Mouse (Mus musculus) urinary bladder, postnatal 0 days (tissue): ENCODE results near the gene Gm49320. TPM values are rescaled to one million over a fixed set of nuclear protein-coding genes. Genes with fewer than 3 reads are reported as not detected.

ENCODE experiments used
- polyA plus RNA-seq: library from polyadenylated mRNA; unstranded; fragments of >200 nt; fragmentation: Nextera tagmentation; extraction: Ambion mirVana; gene quantifications from 2 replicates; pipeline ENCODE4 v1.2.1, GENCODE M21; 2015

Gene Gm49320
- polyA plus RNA-seq: 0.60 and 0.77 TPM in 2 replicates

DNA sequence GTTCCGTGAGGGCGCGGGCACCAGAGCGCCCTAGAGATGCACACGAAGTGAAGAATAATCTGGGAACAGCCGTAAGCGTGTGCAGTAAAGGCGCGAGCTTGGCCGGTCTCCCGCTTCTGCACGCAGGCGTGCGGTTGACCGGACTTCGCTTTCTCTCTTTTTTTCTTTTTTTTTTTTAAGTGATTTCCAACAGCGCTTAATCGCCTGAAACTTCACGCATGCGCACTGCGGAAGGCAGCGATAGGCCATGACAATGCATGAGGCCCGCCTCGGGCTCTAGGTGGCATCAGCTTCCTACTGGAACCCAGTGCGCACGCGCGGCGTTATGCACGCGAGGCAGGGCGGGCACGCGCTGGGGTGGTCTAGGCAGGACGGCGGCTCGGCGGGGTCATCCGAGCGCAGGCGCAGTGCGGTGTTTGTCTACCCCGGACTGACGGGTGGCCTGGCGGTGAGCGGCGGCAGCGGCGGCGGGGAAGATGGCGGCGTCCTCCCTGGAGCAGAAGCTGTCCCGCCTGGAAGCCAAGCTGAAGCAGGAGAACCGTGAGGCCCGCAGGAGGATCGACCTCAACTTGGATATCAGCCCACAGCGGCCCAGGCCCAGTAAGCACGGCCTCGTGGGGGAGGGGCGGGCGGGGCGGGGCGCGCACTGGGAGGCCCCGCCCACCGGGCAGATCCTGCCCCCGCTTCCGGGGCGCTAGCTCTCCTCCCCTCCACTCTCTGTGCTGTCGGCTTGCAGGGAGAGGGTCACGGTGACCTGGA, at the start of gene Gm49320, which contains the start of gene Map2k7:
TSS of gene Gm49320 (plus strand) at position 432 of the 759 bp plus-strand sequence.
TSS of gene Map2k7 (plus strand) at position 307 of the 759 bp plus-strand sequence.

DNA sequence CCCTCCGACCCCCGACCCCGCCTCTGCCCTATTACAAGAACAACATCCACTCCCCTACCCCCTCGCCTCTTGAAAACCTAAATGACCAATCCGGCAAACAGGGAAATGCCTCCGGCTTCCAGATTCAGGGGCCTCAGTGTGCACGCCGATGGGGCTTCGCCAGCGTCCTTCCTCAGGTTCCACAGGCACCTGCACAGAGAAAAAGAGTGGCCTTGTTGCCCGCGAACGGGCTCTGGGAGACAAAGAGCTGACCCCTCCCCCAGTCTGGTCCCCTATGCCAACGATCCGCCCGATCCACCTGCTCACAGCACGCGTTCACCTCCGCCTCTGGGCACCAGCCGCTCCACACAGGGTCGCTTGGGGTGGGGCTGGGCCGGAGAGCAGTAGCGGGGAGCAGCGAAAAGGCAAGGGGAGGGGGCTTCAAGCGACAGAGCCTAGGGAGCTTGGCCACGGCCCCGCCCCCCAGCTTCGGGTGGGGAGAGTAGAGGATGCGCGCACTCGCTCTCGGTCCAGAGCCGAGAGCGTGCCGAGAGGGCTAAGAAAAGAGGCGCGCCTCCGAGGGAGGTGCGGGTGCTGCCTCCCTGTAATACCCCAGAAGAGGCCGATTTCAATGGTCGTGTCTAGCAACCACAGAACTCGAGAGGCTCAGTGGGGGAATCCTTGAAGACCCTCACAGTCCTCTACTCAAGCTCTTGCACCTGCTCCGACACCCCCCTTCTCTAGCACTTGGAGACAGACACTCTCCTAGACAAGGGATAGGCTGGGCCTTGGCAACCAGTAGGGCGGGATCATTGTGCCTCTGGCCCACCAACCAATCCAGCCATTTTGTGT, 21.7 kb upstream of the Gm49320 start, which contains the start of gene Prr36:
TSS of gene Prr36 (minus strand) at position 669 of the 831 bp plus-strand sequence.

DNA sequence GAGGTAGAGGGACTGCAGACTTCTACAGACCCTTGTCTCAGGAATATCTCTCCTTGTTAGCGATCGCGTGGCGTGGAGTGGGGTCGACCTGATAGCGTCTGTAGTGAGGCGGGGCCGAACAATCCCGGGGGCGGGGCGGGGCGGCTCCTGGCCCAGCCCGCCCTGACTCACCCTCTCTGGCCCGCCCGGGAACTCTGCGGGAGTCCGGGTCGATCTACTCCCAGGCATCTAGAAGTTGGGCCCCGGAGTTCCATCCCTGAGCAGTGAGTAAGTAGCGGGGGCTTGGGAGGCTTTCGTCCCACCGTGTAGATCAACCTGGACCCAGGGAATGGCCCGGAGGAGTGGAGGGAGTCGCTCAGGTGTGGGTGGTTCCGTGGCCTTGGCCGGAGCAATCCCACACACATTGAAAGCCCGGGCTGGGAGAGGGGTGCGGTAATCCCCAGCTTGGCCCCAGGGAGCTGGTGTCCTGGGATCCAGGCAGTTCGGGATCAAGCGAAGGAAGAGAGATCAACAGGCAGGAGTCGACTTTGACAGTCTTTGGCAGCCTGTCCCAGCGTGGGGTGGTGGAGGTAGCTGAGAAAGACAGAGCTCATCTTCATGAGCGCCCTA, 11.8 kb upstream of the Gm49320 start, which contains the start of gene Lrrc8e:
TSS of gene Lrrc8e (plus strand) at position 89 of the 609 bp plus-strand sequence.

DNA sequence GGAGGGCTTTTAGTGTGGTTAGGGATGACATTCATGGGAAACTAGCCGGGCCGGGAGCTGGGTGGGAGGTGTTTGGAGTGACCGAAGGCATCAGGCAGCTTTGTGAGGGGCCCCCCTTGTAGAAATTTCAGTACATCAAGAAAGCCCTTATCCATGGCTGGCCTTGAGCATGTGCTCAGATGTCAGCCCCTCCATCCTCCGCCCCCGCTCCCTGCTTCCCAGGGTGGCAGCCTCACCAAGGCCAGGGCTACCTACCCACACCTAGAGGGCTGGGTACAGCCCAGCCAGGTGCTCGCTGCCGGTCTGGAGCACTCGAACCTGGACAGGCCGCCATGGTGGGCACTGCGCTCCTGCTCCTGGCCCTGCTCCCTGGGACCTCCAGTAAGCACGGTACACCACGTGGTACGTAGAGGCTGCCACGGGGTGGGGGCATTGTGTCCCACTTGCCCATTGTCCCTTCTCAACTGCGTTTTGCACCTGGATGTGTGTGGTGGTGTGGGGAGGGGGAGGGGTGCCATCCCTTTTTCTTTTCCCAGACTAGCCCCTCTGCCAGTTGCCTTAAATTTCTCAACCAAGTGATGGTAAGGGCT, 9.4 kb downstream of the Gm49320 start, which contains the start of gene Tgfbr3l:
TSS of gene Tgfbr3l (plus strand) at position 264 of the 590 bp plus-strand sequence.

DNA sequence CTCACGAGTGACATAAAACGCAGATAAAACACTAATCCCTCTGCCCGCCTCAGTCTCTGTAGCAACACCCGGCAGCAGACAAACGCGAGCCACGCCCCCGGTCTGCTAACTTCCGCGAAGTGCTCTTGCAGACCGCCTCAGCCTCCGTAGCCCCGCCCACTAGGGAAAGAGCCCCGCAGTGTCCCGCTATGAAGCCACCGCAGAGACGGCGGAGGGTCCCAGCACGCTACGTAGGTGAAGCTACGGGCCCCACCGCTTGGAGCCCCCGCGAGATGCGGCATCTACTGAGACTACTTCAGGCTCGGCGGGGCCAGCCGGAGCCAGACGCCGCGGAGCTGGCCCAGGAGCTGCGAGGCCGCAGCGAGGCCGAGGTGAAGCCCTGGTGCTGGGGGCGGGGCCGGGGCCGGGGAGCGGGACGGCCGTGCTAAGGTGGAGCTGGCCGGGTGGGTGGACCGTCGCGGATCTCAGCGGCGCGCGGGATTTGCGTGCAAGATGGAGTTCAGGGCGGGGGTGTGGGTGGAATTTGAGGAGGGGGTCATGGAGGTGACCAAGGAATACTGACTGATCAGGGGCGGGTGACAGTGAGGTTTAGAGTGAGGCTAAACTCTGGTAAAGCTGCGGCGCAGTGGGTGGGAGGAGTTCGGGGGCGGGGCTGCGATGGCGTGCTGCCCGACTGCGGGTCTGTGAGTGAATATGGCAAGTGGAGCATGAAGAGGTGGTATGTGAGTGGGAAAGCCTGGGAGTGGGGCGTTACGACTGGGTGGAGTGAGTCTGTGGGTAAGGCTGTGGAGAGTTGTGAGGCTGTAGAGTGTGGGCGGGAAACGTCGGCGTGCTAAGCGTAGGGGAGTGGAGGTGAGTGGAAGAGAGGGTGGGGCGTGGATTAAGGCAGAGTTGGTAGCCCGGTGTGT, 14.5 kb downstream of the Gm49320 start, which contains the start of gene Snapc2:
TSS of gene Snapc2 (plus strand) at position 147 of the 908 bp plus-strand sequence.

DNA sequence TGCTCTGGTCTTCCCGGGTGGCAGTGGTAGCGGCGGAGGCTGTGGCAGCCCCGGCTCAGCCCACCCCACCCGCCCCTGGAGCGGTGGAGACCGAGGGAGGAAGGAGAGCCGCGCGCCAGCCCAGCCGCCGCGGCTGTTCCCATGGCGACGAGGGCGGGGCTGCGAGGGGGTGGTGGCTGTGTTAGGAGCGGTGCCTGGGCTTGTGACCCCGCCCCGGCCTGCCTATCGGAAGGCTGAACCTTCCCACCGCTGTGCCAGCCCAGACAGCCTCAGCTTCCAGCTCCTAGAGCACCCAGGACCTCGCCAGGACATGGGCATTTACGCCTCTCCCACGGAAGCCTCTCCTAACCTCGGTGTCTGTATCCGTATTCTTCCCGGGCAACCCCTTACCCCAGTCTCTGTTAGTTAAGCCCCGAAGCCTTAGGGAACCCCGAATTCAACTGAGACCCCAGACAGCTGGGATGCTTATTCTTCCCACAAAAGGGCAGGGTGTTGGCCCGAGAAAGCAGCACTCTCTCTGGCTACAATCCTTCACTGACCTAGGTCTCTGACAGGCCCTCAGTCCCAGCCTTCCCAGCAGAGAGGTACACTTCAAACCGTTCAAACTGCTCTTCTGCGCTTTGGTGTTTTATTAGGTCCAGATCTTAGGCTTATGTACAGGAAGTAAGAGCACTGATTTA, 20.6 kb downstream of the Gm49320 start, which contains the start of gene Ctxn1:
TSS of gene Ctxn1 (minus strand) at position 150 of the 680 bp plus-strand sequence.

DNA sequence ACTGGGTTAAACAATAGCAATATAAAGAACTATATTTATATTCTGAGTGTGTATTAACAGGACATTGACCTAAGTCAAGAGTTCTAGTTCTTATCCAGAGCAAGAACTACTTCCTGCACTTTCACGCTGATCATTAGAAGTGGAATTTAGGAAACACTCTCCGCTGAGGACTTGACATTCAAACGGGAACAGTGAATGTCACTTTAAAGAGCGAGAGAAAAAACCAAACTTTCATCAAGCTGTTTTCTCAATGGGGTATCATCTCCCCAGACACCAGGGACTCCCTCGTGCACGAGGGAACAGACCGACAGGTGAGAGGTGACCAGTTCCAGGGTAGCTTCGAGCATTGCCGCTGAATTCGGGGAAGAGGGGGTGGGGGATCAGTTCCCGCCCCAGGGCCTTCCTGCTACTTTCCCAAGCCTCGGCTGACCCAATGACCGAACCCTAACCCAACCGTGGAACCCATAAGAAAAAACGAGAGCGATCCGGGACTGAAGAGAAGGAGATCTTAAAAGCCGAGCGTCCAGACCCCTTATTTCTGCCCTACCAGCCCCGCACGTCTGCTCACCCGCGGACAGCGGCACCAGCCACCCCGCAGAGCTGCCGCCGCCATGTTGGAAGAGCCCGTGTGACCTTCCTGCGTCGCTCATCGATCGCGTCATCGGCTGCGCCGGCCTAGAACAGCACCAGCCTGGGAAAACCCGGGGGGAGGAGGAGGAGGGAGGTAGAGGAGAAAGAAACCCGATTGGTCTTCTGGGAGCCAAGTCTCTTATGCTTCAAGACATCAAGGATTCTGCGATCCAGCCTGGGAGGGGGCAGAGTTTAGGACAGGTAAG, 36.8 kb downstream of the Gm49320 start, which contains the start of gene Timm44:
TSS of gene Timm44 (minus strand) at position 639 of the 836 bp plus-strand sequence.

Other genes starting within 250 kb of the Gm49320 start
- gene Cd209f, start 133.0 kb upstream of the Gm49320 start, polyA plus RNA-seq: 0.18 and 0.24 TPM in 2 replicates
- not detected in 2 replicates for gene Cd209g, start 104.8 kb upstream of the Gm49320 start, polyA plus RNA-seq
- gene Evi5l, start 72.3 kb upstream of the Gm49320 start, polyA plus RNA-seq: 12.6 and 13.1 TPM in 2 replicates
- gene Prr36, start 21.4 kb upstream of the Gm49320 start, polyA plus RNA-seq: 0.60 and 0.71 TPM in 2 replicates
- gene Lrrc8e, start 12.0 kb upstream of the Gm49320 start, polyA plus RNA-seq: 14.7 and 18.2 TPM in 2 replicates
- 17.9 and 20.7 TPM in 2 replicates for gene Map2k7, start 125 bp upstream of the Gm49320 start, polyA plus RNA-seq
- gene Tgfbr3l, start 9.3 kb downstream of the Gm49320 start, polyA plus RNA-seq: 1.5 and 2.2 TPM in 2 replicates
- 52.9 and 61.2 TPM in 2 replicates for gene Snapc2, start 14.2 kb downstream of the Gm49320 start, polyA plus RNA-seq
- 147 and 153 TPM in 2 replicates for gene Ctxn1, start 20.4 kb downstream of the Gm49320 start, polyA plus RNA-seq
- 34.3 and 36.8 TPM in 2 replicates for gene Timm44, start 37.0 kb downstream of the Gm49320 start, polyA plus RNA-seq
- gene Ccl25, start 86.3 kb downstream of the Gm49320 start, polyA plus RNA-seq: 5.0 and 5.4 TPM in 2 replicates
- gene Elavl1, start 86.5 kb downstream of the Gm49320 start, polyA plus RNA-seq: 96.2 and 126 TPM in 2 replicates